In the genomic region with DNA sequence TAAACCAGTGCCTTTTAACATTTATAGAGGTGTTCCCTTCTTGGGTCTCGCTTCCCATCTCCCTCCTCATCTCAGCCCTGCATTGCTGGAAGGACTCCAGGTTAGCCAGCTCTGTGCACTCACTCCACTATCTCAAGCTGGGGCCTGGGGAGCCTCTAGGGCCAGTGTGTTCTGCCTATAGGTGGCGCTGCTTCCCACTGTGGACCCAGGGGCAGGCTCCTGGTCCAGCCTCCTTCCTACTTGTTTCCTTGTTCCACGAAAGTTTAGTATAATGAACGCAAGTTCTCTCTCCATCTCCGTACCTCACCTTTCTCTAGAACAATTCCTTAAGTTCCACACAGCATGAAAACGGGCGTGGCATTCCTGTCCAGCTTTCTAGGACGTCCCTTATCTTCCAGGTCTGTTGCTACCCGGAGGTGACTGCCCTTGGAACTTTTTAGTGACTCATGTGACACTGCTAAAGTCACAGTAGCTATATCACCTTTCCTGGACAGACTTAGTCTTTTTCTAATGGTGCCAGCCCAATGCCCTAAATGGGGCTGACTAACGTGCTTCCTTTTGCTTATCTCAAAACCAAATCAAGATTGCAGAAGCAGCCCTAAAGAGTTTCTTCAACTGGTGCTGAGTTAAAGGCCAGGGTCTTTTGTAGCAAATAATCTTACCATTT, we compare ENCODE assay signal across 8 mouse cellular contexts. TPM values are rescaled to one million over a fixed set of nuclear protein-coding genes. Genes with fewer than 3 reads are reported as not detected.
DNase-seq lines count a peak whose midpoint lies in the region; ATAC-seq and TF ChIP-seq lines count a peak whose summit lies in the region.

No protein-coding gene starts in this region.

- peaks cover 10% of the 10 kb centered on the region for H3K36me3 ChIP-seq in heart, embryonic 16.5 days (ENCODE audit: control insufficient read depth, insufficient read depth)
- H3K36me3 ChIP-seq in liver, embryonic 16.5 days (ENCODE audit: control insufficient read depth, insufficient read depth) = peaks cover 6% of the 10 kb centered on the region

- TF ChIP-seq CTCF in embryonic fibroblast, embryonic 13.5 days (IDR thresholded peaks at IDR 0.05; ENCODE audit: borderline replicate concordance, insufficient read depth, low read length) = peak; percentile 62

- no peaks in the 10 kb centered on the region for H3K9me3 ChIP-seq in heart, embryonic 16.5 days (replicated peaks; ENCODE audit: control insufficient read depth, low read length)
- no peaks in the 10 kb centered on the region for H3K9me3 ChIP-seq in liver, embryonic 16.5 days (replicated peaks; ENCODE audit: control insufficient read depth, low read length)

- ATAC-seq in heart, embryonic 16.5 days (replicated peaks; ENCODE audit: extremely low read depth, insufficient read depth, low FRiP score) = peak; percentile 87
- ATAC-seq in liver, embryonic 16.5 days (ENCODE audit: low read depth) = peak; percentile 66
- ATAC-seq in neutrophil, adult 5-6 weeks (ENCODE audit: extremely low read depth, insufficient number of reproducible peaks, low FRiP score, poor library complexity, severe bottlenecking) = peak; percentile 81

- H3K27me3 ChIP-seq in heart, embryonic 16.5 days (ENCODE audit: control insufficient read depth, insufficient read depth, low read length) = no peaks in the 10 kb centered on the region
- no peaks in the 10 kb centered on the region for H3K27me3 ChIP-seq in liver, embryonic 16.5 days (ENCODE audit: control insufficient read depth, insufficient read depth, low read depth, low read length)

- TF ChIP-seq POLR2A in embryonic fibroblast, embryonic 13.5 days (IDR thresholded peaks at IDR 0.05; ENCODE audit: low read depth, low read length) = no peak

- no peak overlapping the region for H3K4me3 ChIP-seq in embryonic fibroblast, embryonic 13.5 days (ENCODE audit: insufficient read depth, low read length)
- no peak overlapping the region for H3K4me3 ChIP-seq in heart, embryonic 16.5 days (ENCODE audit: low read length)
- H3K4me3 ChIP-seq in liver, embryonic 16.5 days (ENCODE audit: low read depth, low read length) = no peak overlapping the region

- no peak overlapping the region for H3K9ac ChIP-seq in heart, embryonic 16.5 days (ENCODE audit: low read length)
- no peak overlapping the region for H3K9ac ChIP-seq in liver, embryonic 16.5 days (ENCODE audit: low read depth, low read length)

- H3K4me1 ChIP-seq in embryonic fibroblast, embryonic 13.5 days (ENCODE audit: control insufficient read depth, insufficient read depth, low read length) = no peaks in the 10 kb centered on the region
- no peaks in the 10 kb centered on the region for H3K4me1 ChIP-seq in heart, embryonic 16.5 days (ENCODE audit: control insufficient read depth, insufficient read depth, low read length)
- H3K4me1 ChIP-seq in liver, embryonic 16.5 days (ENCODE audit: control insufficient read depth, low read depth, low read length) = no peaks in the 10 kb centered on the region

- WGBS in heart, embryonic 16.5 days = 20% methylated on average over 10 of the region's 10 CpGs
- WGBS in liver, embryonic 16.5 days (ENCODE audit: insufficient replicate concordance) = 20% methylated on average over 10 of the region's 10 CpGs

- H3K4me2 ChIP-seq in heart, embryonic 16.5 days (ENCODE audit: low read depth, low read length) = peak overlapping the region; percentile 39; the same call in 1 of the 2 replicates
- peak overlapping the region; percentile 11; the same call in 1 of the 2 replicates for H3K4me2 ChIP-seq in liver, embryonic 16.5 days (ENCODE audit: low read depth, low read length)

- peak; percentile 32 to 50 for DNase-seq in CD8-positive naive resting alpha-beta T cell, adult 2 months (ENCODE audit: low read depth in 2 of 2, low spot score in 2 of 2)
- peak; percentile 35 to 65 for DNase-seq in adrenal gland, postnatal 4 days (ENCODE audit: low spot score in 2 of 2)
- DNase-seq in kidney, postnatal 36 days = peak; percentile 78 to 91
- peak; percentile 13 to 17 for DNase-seq in thymus, adult 18-20 months

- no peak overlapping the region for H3K27ac ChIP-seq in embryonic fibroblast, embryonic 13.5 days (ENCODE audit: insufficient read depth, low read length)
- no peak overlapping the region for H3K27ac ChIP-seq in heart, embryonic 16.5 days (ENCODE audit: low read length)
- H3K27ac ChIP-seq in liver, embryonic 16.5 days (ENCODE audit: low read length) = no peak overlapping the region

RNA-seq across cellular contexts. Expression of a gene that starts 12.9 kb away (rescaled TPM):
- 100 to 1,000 TPM; 120 to 124 TPM for total RNA-seq in adrenal gland, postnatal 4 days (2021)
- 190 and 261 TPM in 2 replicates for polyA plus RNA-seq in embryonic fibroblast, embryonic 13.5 days (2011; ENCODE audit: insufficient read length, low read depth, missing spikeins)
- polyA plus RNA-seq in heart, embryonic 16.5 days (2015; fragmentation: Nextera tagmentation; extraction: Ambion mirVana) = 196 and 229 TPM in 2 replicates
- polyA plus RNA-seq in liver, embryonic 16.5 days (2015; fragmentation: Nextera tagmentation; extraction: Ambion mirVana) = 131 and 133 TPM in 2 replicates
- total RNA-seq in neutrophil, adult 5-6 weeks (2017) = 356 and 382 TPM in 2 replicates

RNA-seq across cellular contexts. Expression of a gene that starts 13.1 kb away (rescaled TPM):
- total RNA-seq in adrenal gland, postnatal 4 days (2021) = 10 to 100 TPM; 50.8 to 60.7 TPM
- polyA plus RNA-seq in embryonic fibroblast, embryonic 13.5 days (2011; ENCODE audit: insufficient read length, low read depth, missing spikeins) = 53.6 and 54.3 TPM in 2 replicates
- 60.1 and 61.0 TPM in 2 replicates for polyA plus RNA-seq in heart, embryonic 16.5 days (2015; fragmentation: Nextera tagmentation; extraction: Ambion mirVana)
- 12.9 and 14.2 TPM in 2 replicates for polyA plus RNA-seq in liver, embryonic 16.5 days (2015; fragmentation: Nextera tagmentation; extraction: Ambion mirVana)
- 12.4 and 12.6 TPM in 2 replicates for total RNA-seq in neutrophil, adult 5-6 weeks (2017)

RNA-seq across cellular contexts. Expression of a gene that starts 20.8 kb away (rescaled TPM):
- total RNA-seq in adrenal gland, postnatal 4 days (2021) = 1 to 10 TPM; 5.4 to 7.3 TPM
- polyA plus RNA-seq in embryonic fibroblast, embryonic 13.5 days (2011; ENCODE audit: insufficient read length, low read depth, missing spikeins) = 0.18 and 1.7 TPM in 2 replicates
- polyA plus RNA-seq in heart, embryonic 16.5 days (2015; fragmentation: Nextera tagmentation; extraction: Ambion mirVana) = 4.0 and 6.1 TPM in 2 replicates
- 11.9 and 13.1 TPM in 2 replicates for polyA plus RNA-seq in liver, embryonic 16.5 days (2015; fragmentation: Nextera tagmentation; extraction: Ambion mirVana)
- total RNA-seq in neutrophil, adult 5-6 weeks (2017) = 637 and 647 TPM in 2 replicates

RNA-seq across cellular contexts. Expression of a gene that starts 28.9 kb away (rescaled TPM):
- total RNA-seq in adrenal gland, postnatal 4 days (2021) = not detected
- not detected in 2 replicates for polyA plus RNA-seq in embryonic fibroblast, embryonic 13.5 days (2011; ENCODE audit: insufficient read length, low read depth, missing spikeins)
- not detected in 2 replicates for polyA plus RNA-seq in heart, embryonic 16.5 days (2015; fragmentation: Nextera tagmentation; extraction: Ambion mirVana)
- not detected in 2 replicates for polyA plus RNA-seq in liver, embryonic 16.5 days (2015; fragmentation: Nextera tagmentation; extraction: Ambion mirVana)
- total RNA-seq in neutrophil, adult 5-6 weeks (2017) = not detected in 2 replicates

Comparison
In these comparisons a context has a peak if more than half of its experiments do, and no peak if none do; other contexts are left out.
1. DNase-seq: peak in every context shown above with its lines; median percentile 84 in kidney, postnatal 36 days; 50 in adrenal gland, postnatal 4 days; 41 in CD8-positive naive resting alpha-beta T cell, adult 2 months; 15 in thymus, adult 18-20 months.